Mouse (Mus musculus): Measurements from ENCODE around the gene Cdk5r2. TPM values are rescaled to one million over a fixed set of nuclear protein-coding genes. Genes with fewer than 3 reads are reported as not detected.

Gene Cdk5r2
- total RNA-seq, 2 experiments from 2014 or later = 384 to 481 TPM

- intact Hi-C loops (cut with DNase I) = no loop called here
- no peak for DNase-seq (ENCODE audit: low spot score in 2 of 2)
These were observed 5.8 kb upstream of the Cdk5r2 start for GRCm38 (mm10) chr1:74848946-74849345.

GRCm38 (mm10) chr1:74850251-74850650, 4.5 kb upstream of the Cdk5r2 start:
- peak; percentile 76 to 81 for DNase-seq (ENCODE audit: low spot score in 2 of 2)
- intact Hi-C loops (cut with DNase I) = loop anchor here (2.0 kb wide), 1 partner anchor 33 kb away; no protein-coding TSS in a partner anchor

- DNase-seq (ENCODE audit: low spot score in 2 of 2) = peak; percentile 64 to 69
- intact Hi-C loops (cut with DNase I) = loop anchor here (2.0 kb wide), 1 partner anchor 34 kb away; no protein-coding TSS in a partner anchor
These were observed 3.5 kb upstream of the Cdk5r2 start for GRCm38 (mm10) chr1:74851001-74851775.

- DNase-seq (ENCODE audit: low spot score in 2 of 2) = no peak
These were observed 422 bp downstream of the Cdk5r2 start for GRCm38 (mm10) chr1:74855156-74855555.

GRCm38 (mm10) chr1:74855651-74856438, 1.1 kb downstream of the Cdk5r2 start:
- intact Hi-C loops (cut with DNase I) = no loop called here
- DNase-seq (ENCODE audit: low spot score in 2 of 2) = peak; percentile 33 to 44

More at GRCm38 (mm10) chr1:74855156-74855555, 422 bp downstream of the Cdk5r2 start:
- intact Hi-C loops (cut with DNase I) = no loop called here

- no peak for DNase-seq (ENCODE audit: low spot score in 2 of 2)
- intact Hi-C loops (cut with DNase I) = no loop called here
These were observed 1.6 kb downstream of the Cdk5r2 start for GRCm38 (mm10) chr1:74856439-74856720.

- intact Hi-C loops (cut with DNase I) = no loop called here
- DNase-seq (ENCODE audit: low spot score in 2 of 2) = no peak
These were observed 2.1 kb downstream of the Cdk5r2 start for GRCm38 (mm10) chr1:74856791-74857190.

GRCm38 (mm10) chr1:74857201-74857600, 2.5 kb downstream of the Cdk5r2 start:
- intact Hi-C loops (cut with DNase I) = no loop called here

GRCm38 (mm10) chr1:74857677-74858076, 2.9 kb downstream of the Cdk5r2 start:
- intact Hi-C loops (cut with DNase I) = no loop called here

More at GRCm38 (mm10) chr1:74857201-74857600, 2.5 kb downstream of the Cdk5r2 start:
- peak; percentile 33 to 48 for DNase-seq (ENCODE audit: low spot score in 2 of 2)

GRCm38 (mm10) chr1:74858171-74858719, 3.5 kb downstream of the Cdk5r2 start:
- peak; percentile 89 to 90 for DNase-seq (ENCODE audit: low spot score in 2 of 2)
- intact Hi-C loops (cut with DNase I) = no loop called here

More at GRCm38 (mm10) chr1:74857677-74858076, 2.9 kb downstream of the Cdk5r2 start:
- peak in 1 of 2 experiments; percentile 20 for DNase-seq (ENCODE audit: low spot score in 2 of 2)

- intact Hi-C loops (cut with DNase I) = no loop called here
- peak in 1 of 2 experiments; percentile 12 for DNase-seq (ENCODE audit: low spot score in 2 of 2)
These were observed 4.1 kb downstream of the Cdk5r2 start for GRCm38 (mm10) chr1:74858805-74859204.

- peak; percentile 34 to 45 for DNase-seq (ENCODE audit: low spot score in 2 of 2)
- intact Hi-C loops (cut with DNase I) = no loop called here
These were observed 4.7 kb downstream of the Cdk5r2 start for GRCm38 (mm10) chr1:74859223-74859984.

GRCm38 (mm10) chr1:74861783-74862182, 7.0 kb downstream of the Cdk5r2 start:
- intact Hi-C loops (cut with DNase I) = no loop called here
- DNase-seq (ENCODE audit: low spot score in 2 of 2) = no peak

- intact Hi-C loops (cut with DNase I) = no loop called here
- DNase-seq (ENCODE audit: low spot score in 2 of 2) = no peak
These were observed 17.5 kb downstream of the Cdk5r2 start for GRCm38 (mm10) chr1:74872218-74872617.

GRCm38 (mm10) chr1:74877199-74877598, 22.5 kb downstream of the Cdk5r2 start:
- no peak for DNase-seq (ENCODE audit: low spot score in 2 of 2)
- intact Hi-C loops (cut with DNase I) = no loop called here

GRCm38 (mm10) chr1:74880785-74881360, 26.1 kb downstream of the Cdk5r2 start:
- peak; percentile 58 to 62 for DNase-seq (ENCODE audit: low spot score in 2 of 2)
- intact Hi-C loops (cut with DNase I) = no loop called here

- DNase-seq (ENCODE audit: low spot score in 2 of 2) = peak in 1 of 2 experiments; percentile 26
- intact Hi-C loops (cut with DNase I) = loop anchor here (2.0 kb wide), 1 partner anchor 135 kb away; no protein-coding TSS in a partner anchor
These were observed 27.5 kb downstream of the Cdk5r2 start for GRCm38 (mm10) chr1:74882055-74882734.

- intact Hi-C loops (cut with DNase I) = loop anchor here (2.0 kb wide), 1 partner anchor 134 kb away; no protein-coding TSS in a partner anchor
- no peak for DNase-seq (ENCODE audit: low spot score in 2 of 2)
These were observed 28.1 kb downstream of the Cdk5r2 start for GRCm38 (mm10) chr1:74882828-74883227.
